Mouse (Mus musculus): ENCODE data around the gene Hoga1. TPM values are rescaled to one million over a fixed set of nuclear protein-coding genes. Genes with fewer than 3 reads are reported as not detected.

Gene Hoga1
- total and polyA plus RNA-seq, 3 experiments = not detected

DNA sequence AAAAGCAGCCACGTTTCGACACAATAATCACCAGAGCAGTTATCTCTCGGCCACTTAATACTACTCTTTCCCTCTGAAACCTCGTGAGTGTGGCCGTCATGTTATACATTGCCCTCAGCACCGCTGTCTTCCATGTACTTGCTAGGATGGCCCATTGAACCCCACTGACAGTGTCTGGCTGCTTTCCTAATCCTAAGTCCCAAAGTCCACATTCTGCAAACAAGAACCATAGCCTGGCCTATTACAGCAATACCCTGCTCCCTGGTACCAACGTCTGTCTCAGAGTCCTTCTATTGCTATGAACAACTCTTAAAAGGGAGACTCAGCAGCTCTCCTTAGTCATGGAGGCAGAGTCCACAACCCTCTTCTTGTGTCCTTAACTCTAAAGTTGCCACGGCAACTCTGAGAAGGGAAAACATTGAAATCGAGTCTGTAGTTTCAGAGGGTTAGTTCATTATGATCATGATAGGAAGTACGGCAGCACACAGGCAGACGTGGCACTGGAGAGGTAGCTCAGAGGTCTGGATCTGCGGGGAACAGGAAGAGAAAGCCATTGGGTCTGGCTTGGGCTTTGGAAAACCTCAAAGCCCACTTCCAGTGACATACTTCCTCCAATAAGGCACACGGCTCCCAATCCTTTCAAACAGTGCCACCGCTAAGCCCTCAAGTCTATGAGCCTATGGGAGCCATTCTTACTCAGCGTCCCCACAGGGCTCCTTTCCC lies 26.6 kb downstream of the Hoga1 start:
- DNase-seq (ENCODE audit: extremely low read depth) = no peak
- Histone ChIP-seq H3K27me3 (replicated peaks) (peaks cover 11% of the 10 kb centered on the region), H3K79me2 (replicated peaks; ENCODE audit: control insufficient read depth, extremely low read depth, insufficient read depth, poor library complexity, severe bottlenecking) (no peaks in the 10 kb centered on the region), H3K9ac (ENCODE audit: insufficient read depth, low read depth) (no peak overlapping the region), H3K27ac (ENCODE audit: insufficient read depth, low read depth) (no peak overlapping the region), H3K36me3 (replicated peaks in 1 of 2; ENCODE audit: control insufficient read depth in 1 of 2, insufficient read depth in 1 of 2, low read length in 1 of 2) (no peaks in the 10 kb centered on the region), H3K4me2 (ENCODE audit: insufficient read depth, low read depth, poor library complexity, severe bottlenecking) (no peak overlapping the region), H3K4me1 (ENCODE audit: control insufficient read depth in 1 of 2, insufficient read depth in 2 of 2) (peaks cover 0 to 5% of the 10 kb centered on the region in 2 experiments; a peak in 1 of 4 replicates), H3K4me3 (replicated peaks in 1 of 3; ENCODE audit: low read depth in 2 of 3, low read length in 2 of 3, poor library complexity in 1 of 3) (no peak overlapping the region), H3K9me3 (replicated peaks; ENCODE audit: low read length) (peaks cover 4% of the 10 kb centered on the region)
- no peak for TF ChIP-seq MYC (IDR thresholded peaks at IDR 0.05; ENCODE audit: low read depth, low read length)
- TF ChIP-seq NELFE (IDR thresholded peaks at IDR 0.05; ENCODE audit: low read depth, low read length) = no peak
- TF ChIP-seq POLR2A (IDR thresholded peaks at IDR 0.05; ENCODE audit: low read depth, low read length) = no peak
- no peak for TF ChIP-seq MAFK (IDR thresholded peaks at IDR 0.05; ENCODE audit: insufficient replicate concordance, low read length)
- no peak for TF ChIP-seq MAX (IDR thresholded peaks at IDR 0.05; ENCODE audit: low read length)
- no peak for TF ChIP-seq NRF1 (IDR thresholded peaks at IDR 0.05; ENCODE audit: low read depth, low read length)
- no peak for TF ChIP-seq HCFC1 (IDR thresholded peaks at IDR 0.05; ENCODE audit: low read depth, low read length)
- TF ChIP-seq CHD2 (IDR thresholded peaks at IDR 0.05; ENCODE audit: low read length) = no peak
- TF ChIP-seq RAD21 (IDR thresholded peaks at IDR 0.05; ENCODE audit: low read depth, low read length) = no peak
- no peak for TF ChIP-seq ZMIZ1 (IDR thresholded peaks at IDR 0.05; ENCODE audit: low read depth, low read length)
- TF ChIP-seq POLR2AphosphoS2 (IDR thresholded peaks at IDR 0.05; ENCODE audit: low read depth, low read length) = no peak
- TF ChIP-seq SIN3A (IDR thresholded peaks at IDR 0.05; ENCODE audit: low read length) = no peak
- TF ChIP-seq UBTF (IDR thresholded peaks at IDR 0.05; ENCODE audit: low read depth, low read length) = no peak
- no peak for TF ChIP-seq ZNF384 (IDR thresholded peaks at IDR 0.05; ENCODE audit: low read depth, low read length)
- in situ Hi-C loops (cut with MboI; ENCODE audit: low pct_ligation_motif_present, low pct_unique_long_range_greater_than_20kb, low sequenced_read_pairs) = no loop called here
- dilution Hi-C loops (cut with MboI; ENCODE audit: extremely low pct_ligation_motif_present, extremely low pct_unique_long_range_greater_than_20kb, low sequenced_read_pairs) = no loop called here

DNA sequence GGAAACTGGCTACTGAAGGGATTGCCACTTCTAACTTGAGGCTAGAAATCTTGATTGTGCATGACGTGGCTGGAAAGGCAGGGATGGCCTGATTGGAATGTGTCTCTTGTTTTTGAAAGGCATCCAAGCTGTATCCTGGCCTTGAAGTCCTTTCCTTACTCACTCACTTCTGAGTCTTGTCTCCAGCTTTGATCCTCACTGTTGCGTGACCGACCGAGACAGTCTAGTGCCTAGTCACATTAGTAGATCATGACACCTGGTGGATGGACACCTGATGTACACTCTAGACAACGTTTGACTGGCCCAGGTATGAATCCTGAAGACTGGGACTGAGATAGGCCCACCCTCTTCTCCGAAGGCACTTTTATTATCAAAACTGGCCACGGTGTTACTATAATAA lies 27.4 kb downstream of the Hoga1 start:
- Histone ChIP-seq H3K27ac (ENCODE audit: insufficient read depth, low read depth) (no peak overlapping the region), H3K9ac (ENCODE audit: insufficient read depth, low read depth) (no peak overlapping the region)
- no peak for TF ChIP-seq CHD2 (IDR thresholded peaks at IDR 0.05; ENCODE audit: low read length)
- TF ChIP-seq RAD21 (IDR thresholded peaks at IDR 0.05; ENCODE audit: low read depth, low read length) = peak; percentile 61
- TF ChIP-seq SMC3 (IDR thresholded peaks at IDR 0.05; ENCODE audit: low read depth, low read length) = peak; percentile 32
- peak in 1 of 2 experiments; percentile 65; a peak in 2 of 4 replicates for TF ChIP-seq CTCF (conservative IDR thresholded peaks at IDR 0.05 in 1 of 2, IDR thresholded peaks at IDR 0.05 in 1 of 2; ENCODE audit: low read depth in 2 of 2, low read length in 2 of 2)
- TF ChIP-seq MAZ (IDR thresholded peaks at IDR 0.05; ENCODE audit: low read depth, low read length) = no peak

More for the DNA sequence above, 27.4 kb downstream of the Hoga1 start:
- peak; percentile 13 for DNase-seq (ENCODE audit: extremely low read depth)
- peaks cover 4% of the 10 kb centered on the region for H3K9me3 ChIP-seq (replicated peaks; ENCODE audit: low read length)
- no peaks in the 10 kb centered on the region for H3K79me2 ChIP-seq (replicated peaks; ENCODE audit: control insufficient read depth, extremely low read depth, insufficient read depth, poor library complexity, severe bottlenecking)
- H3K4me3 ChIP-seq (replicated peaks in 1 of 3; ENCODE audit: low read depth in 2 of 3, low read length in 2 of 3, poor library complexity in 1 of 3) = no peak overlapping the region
- dilution Hi-C loops (cut with MboI; ENCODE audit: extremely low pct_ligation_motif_present, extremely low pct_unique_long_range_greater_than_20kb, low sequenced_read_pairs) = no loop called here
- H3K4me1 ChIP-seq (ENCODE audit: control insufficient read depth in 1 of 2, insufficient read depth in 2 of 2) = peaks cover 0 to 5% of the 10 kb centered on the region in 2 experiments; a peak in 1 of 4 replicates
- H3K27me3 ChIP-seq (replicated peaks) = peaks cover 11% of the 10 kb centered on the region
- no peak overlapping the region for H3K4me2 ChIP-seq (ENCODE audit: insufficient read depth, low read depth, poor library complexity, severe bottlenecking)
- in situ Hi-C loops (cut with MboI; ENCODE audit: low pct_ligation_motif_present, low pct_unique_long_range_greater_than_20kb, low sequenced_read_pairs) = no loop called here
- H3K36me3 ChIP-seq (replicated peaks in 1 of 2; ENCODE audit: control insufficient read depth in 1 of 2, insufficient read depth in 1 of 2, low read length in 1 of 2) = no peaks in the 10 kb centered on the region
